Mouse (Mus musculus) ES-E14 (cell line): ENCODE results near the gene Pamr1.

ENCODE experiments used
- HCFC1 ChIP-seq: IDR thresholded peaks from 2 replicates; pipeline ENCODE4 v1.6.1; 2012; ENCODE audit warnings: low read length, inconsistent platforms, borderline replicate concordance; ENCODE audit not compliant: insufficient read depth
- MAFK ChIP-seq: IDR thresholded peaks from 2 replicates; pipeline ENCODE4 v1.6.1; 2014; ENCODE audit warnings: mild to moderate bottlenecking, low read depth, low read length, inconsistent platforms; ENCODE audit not compliant: insufficient read depth
- ZNF384 ChIP-seq: IDR thresholded peaks from 2 replicates; pipeline ENCODE4 v1.6.1; 2012; ENCODE audit warnings: low read depth, low read length, inconsistent platforms

DNA sequence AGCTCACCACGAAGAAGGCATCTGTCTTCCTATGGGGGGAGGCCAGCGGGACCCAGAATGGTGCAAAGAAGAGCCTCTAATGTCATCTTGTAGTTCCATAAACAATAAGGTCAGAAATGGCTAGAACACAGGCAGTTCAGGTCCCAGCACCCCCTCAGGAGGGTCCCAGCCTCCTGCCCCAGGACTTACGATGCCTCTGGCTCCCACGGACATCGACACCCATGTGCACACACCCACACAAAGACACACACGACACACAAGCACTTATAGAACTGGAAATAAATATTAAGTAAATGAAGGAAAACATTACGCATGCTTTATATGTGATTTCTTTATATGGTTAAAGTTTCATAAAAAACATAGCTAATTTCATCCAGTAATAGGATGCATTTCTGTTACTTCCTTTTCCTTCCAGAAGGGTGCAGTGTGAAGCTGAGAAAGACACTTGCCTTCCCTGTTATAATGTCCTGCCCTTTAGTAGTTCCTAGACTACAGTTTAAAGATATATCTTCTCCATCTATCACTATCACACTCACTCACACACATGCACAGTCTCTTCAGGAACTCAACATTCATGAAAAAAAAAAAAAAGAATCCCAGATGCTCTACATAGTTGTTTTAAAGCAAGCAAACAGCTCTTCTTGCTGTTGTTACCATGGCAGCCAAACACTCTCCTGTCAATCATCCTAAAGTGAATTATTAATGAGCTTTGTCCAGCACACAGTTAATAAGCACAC is 135.7 kb downstream of the Pamr1 start:
- no peak for TF ChIP-seq HCFC1
- TF ChIP-seq MAFK = no peak
- no peak for TF ChIP-seq ZNF384
